Mouse (Mus musculus): ENCODE data around the gene Krt34.

Gene Krt34

DNA sequence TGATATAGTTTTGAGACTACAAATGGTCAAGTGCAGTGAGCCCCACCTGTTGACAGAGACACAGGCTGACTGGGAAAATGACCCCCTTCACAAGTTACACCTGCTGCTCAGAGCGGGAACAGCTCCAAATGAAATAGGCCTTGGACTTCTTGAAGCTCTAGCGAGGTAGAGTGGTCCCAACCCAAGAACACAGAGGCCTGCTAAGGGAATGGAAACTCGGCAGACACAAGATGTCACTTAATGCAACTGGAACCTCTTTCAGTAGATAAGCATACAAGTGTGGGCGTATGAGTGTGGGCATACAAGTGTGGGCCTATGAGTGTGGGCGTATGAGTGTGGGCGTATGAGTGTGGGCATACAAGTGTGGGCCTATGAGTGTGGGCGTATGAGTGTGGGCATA lies 42.3 kb downstream of the Krt34 start:
- no peak for DNase-seq

DNA sequence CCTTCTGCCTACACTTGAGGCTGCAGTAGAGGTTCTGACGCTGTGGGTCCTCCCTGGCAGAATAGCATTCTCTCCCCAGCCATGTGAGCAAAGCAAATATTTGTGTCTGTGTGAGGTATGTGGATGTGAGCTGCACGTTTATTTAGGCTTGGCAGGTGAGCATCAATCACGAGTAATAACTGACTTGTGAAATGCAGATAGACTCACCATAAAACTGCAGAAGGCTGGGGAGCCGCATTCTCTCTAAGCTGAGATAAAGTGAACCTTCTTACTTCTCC lies 47.0 kb downstream of the Krt34 start:
- no peak for DNase-seq

DNA sequence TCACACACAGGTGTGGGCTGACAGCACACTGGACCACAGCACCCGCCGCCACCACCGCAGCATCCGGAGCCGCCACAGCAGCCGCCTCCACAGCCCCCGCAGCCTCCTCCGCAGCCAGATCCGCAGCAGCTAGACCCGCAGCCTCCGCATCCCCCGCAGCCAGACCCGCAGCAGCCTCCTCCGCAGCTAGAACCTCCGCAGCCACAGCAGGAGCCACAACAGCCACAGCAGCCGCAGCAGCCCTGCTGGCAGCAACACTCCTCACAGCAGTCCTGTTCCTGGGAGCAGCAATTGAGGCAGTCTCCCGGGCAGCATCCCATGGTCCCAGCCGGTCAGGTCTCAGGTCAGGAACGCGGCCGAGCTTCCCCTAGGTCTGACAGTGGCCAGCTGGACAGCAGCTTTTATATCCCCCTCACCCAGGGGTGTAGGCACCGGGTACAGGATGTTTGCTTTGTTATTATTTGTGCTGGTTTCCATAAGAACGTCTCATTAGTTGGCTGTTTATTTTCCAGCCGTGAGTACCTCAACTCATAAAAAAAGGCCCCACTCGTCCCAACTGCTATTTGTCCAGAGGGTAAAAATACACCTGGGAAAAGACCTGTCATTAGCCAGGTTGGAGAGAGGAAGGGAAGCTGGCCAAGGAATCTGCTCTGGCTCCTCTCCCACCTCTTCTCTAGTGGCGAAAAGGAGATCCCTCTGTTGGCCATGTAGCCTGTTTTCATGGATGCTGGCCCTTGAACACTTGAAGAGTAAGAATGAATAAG lies 47.6 kb downstream of the Krt34 start, which contains the start of gene Krtap17-1:
TSS of gene Krtap17-1 (minus strand) at position 375 of the 764 bp plus-strand sequence.
- DNase-seq, result no peak

DNA sequence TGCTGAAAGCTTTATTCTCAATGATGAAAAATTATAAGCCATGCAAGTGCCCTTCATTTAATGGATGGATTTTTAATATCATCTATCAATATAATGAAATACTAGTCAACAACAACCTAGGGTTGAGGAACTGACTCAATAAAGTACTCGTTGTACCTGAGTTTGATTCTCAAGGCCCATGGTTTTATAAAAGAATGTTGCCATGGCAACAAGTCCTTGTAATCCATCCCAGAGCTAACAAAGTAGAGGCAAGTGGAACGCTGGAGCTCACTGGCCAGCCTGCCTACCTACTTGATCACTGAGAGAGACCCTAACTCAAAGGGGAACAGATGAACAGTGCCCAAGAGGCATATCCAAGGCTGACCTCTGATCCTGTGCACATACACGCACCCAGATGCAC lies 50.8 kb downstream of the Krt34 start:
- DNase-seq, result no peak

DNA sequence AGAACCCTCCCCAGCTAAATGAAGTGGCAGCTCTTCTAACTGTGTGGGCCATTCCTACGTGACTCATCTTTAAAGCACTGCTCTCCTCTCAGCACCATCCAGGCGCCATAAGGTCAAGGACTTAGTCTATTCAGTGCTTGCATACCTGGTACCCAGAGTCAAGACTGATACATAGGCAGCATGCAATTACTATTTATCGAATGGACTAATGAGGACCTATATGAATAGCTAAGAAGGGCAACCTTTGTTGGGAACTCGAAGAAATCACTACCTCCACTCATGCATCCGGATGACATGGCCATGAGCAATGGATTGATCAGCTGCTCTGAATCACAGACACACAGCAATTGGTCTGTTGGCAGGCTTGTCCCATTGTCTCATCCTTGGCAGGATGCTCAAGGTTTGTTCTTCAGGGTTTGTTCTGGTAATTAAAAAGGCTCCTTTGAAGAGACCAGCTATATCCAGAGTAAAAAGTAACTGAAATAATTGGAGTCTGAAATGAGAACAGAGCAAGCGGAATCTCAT lies 51.4 kb downstream of the Krt34 start:
- no peak for DNase-seq

DNA sequence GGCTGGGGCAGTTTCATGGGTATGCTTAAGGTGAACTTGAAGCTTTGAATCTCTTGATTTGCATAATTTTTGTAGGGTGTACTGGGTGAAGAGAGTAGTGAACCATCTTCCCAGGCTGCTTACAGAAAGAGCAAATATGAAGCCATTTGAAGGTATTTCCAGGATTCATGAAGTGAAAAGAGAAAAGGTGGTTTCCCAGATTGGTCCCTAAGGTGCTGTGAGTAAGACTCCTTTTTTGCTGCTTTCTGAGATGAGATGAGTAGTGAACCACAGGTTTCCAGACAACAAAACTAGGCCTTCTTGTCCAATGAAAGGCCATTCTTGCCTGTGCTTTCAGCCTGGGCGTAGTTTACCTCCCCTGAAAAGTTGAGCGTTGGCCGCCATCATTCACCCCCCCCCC lies 52.8 kb downstream of the Krt34 start:
- DNase-seq, result no peak
